Mouse (Mus musculus): ENCODE data around the gene Dnm2. TPM values are rescaled to one million over a fixed set of nuclear protein-coding genes. Genes with fewer than 3 reads are reported as not detected.

Gene Dnm2
- polyA plus RNA-seq, 1 experiment from 2014 or later, result 58.2 TPM

GRCm38 (mm10) chr9:21428178-21428577, 3.5 kb downstream of the Dnm2 start:
- H3K36me3 ChIP-seq (ENCODE audit: control insufficient read depth, insufficient read depth, low read length), result 0 out of 2 replicates have a peak, but pooled peaks cover 3% of the 10 kb centered on the region
- ATAC-seq (ENCODE audit: insufficient number of reproducible peaks, insufficient read depth, low FRiP score, low read depth), result no peak
- no peak overlapping the region for H3K4me2 ChIP-seq (ENCODE audit: low read length)
- peaks cover 10 to 32% of the 10 kb centered on the region in 2 experiments for H3K4me1 ChIP-seq (ENCODE audit: control insufficient read depth in 2 of 2, insufficient read depth in 2 of 2, low read length in 2 of 2)
- no peak overlapping the region for H3K4me3 ChIP-seq (ENCODE audit: control insufficient read depth in 1 of 2, insufficient read depth in 1 of 2, low read depth in 1 of 2, low read length in 2 of 2)
- 82% methylated on average over 6 of the region's 6 CpGs for WGBS
- H3K9ac ChIP-seq (ENCODE audit: low read length), result no peak overlapping the region
- no peaks in the 10 kb centered on the region for H3K9me3 ChIP-seq (ENCODE audit: control insufficient read depth, low read length)
- no peak overlapping the region for H3K27ac ChIP-seq (replicated peaks in 1 of 2; ENCODE audit: control insufficient read depth in 1 of 2, insufficient read depth in 1 of 2, low read depth in 2 of 2, low read length in 2 of 2)
- no peaks in the 10 kb centered on the region for H3K27me3 ChIP-seq (ENCODE audit: control insufficient read depth, insufficient read depth, low read length)

GRCm38 (mm10) chr9:21430724-21431123, 6.0 kb downstream of the Dnm2 start:
- 0 out of 2 replicates have a peak, but pooled peaks cover 3% of the 10 kb centered on the region for H3K36me3 ChIP-seq (ENCODE audit: control insufficient read depth, insufficient read depth, low read length)
- H3K9ac ChIP-seq (ENCODE audit: low read length), result no peak overlapping the region
- H3K4me1 ChIP-seq (ENCODE audit: control insufficient read depth in 2 of 2, insufficient read depth in 2 of 2, low read length in 2 of 2), result peaks cover 19 to 45% of the 10 kb centered on the region in 2 experiments
- H3K9me3 ChIP-seq (ENCODE audit: control insufficient read depth, low read length), result no peaks in the 10 kb centered on the region
- no peak for ATAC-seq (ENCODE audit: insufficient number of reproducible peaks, insufficient read depth, low FRiP score, low read depth)
- 82% methylated on average over 7 of the region's 7 CpGs for WGBS
- H3K4me2 ChIP-seq (ENCODE audit: low read length), result no peak overlapping the region
- no peaks in the 10 kb centered on the region for H3K27me3 ChIP-seq (ENCODE audit: control insufficient read depth, insufficient read depth, low read length)
- no peak overlapping the region for H3K27ac ChIP-seq (replicated peaks in 1 of 2; ENCODE audit: control insufficient read depth in 1 of 2, insufficient read depth in 1 of 2, low read depth in 2 of 2, low read length in 2 of 2)
- no peak overlapping the region for H3K4me3 ChIP-seq (ENCODE audit: control insufficient read depth in 1 of 2, insufficient read depth in 1 of 2, low read depth in 1 of 2, low read length in 2 of 2)

- H3K4me3 ChIP-seq (ENCODE audit: control insufficient read depth in 1 of 2, insufficient read depth in 1 of 2, low read depth in 1 of 2, low read length in 2 of 2), result no peak overlapping the region
- no peak for ATAC-seq (ENCODE audit: insufficient number of reproducible peaks, insufficient read depth, low FRiP score, low read depth)
- H3K9ac ChIP-seq (ENCODE audit: low read length), result no peak overlapping the region
Measured at GRCm38 (mm10) chr9:21432066-21432465, 7.4 kb downstream of the Dnm2 start.

GRCm38 (mm10) chr9:21433766-21434165, 9.1 kb downstream of the Dnm2 start:
- no peak overlapping the region for H3K4me3 ChIP-seq (ENCODE audit: control insufficient read depth in 1 of 2, insufficient read depth in 1 of 2, low read depth in 1 of 2, low read length in 2 of 2)
- peak overlapping the region in 1 of 2 experiments; percentile 33; a peak in 1 of 4 replicates for H3K27ac ChIP-seq (replicated peaks in 1 of 2; ENCODE audit: control insufficient read depth in 1 of 2, insufficient read depth in 1 of 2, low read depth in 2 of 2, low read length in 2 of 2)
- no peak overlapping the region for H3K4me2 ChIP-seq (ENCODE audit: low read length)
- no peaks in the 10 kb centered on the region for H3K9me3 ChIP-seq (ENCODE audit: control insufficient read depth, low read length)
- no peak overlapping the region for H3K9ac ChIP-seq (ENCODE audit: low read length)
- 70% methylated on average over 8 of the region's 8 CpGs for WGBS
- H3K36me3 ChIP-seq (ENCODE audit: control insufficient read depth, insufficient read depth, low read length), result 0 out of 2 replicates have a peak, but pooled peaks cover 3% of the 10 kb centered on the region
- ATAC-seq (ENCODE audit: insufficient number of reproducible peaks, insufficient read depth, low FRiP score, low read depth), result no peak
- H3K4me1 ChIP-seq (ENCODE audit: control insufficient read depth in 2 of 2, insufficient read depth in 2 of 2, low read length in 2 of 2), result peaks cover 28 to 56% of the 10 kb centered on the region in 2 experiments
- H3K27me3 ChIP-seq (ENCODE audit: control insufficient read depth, insufficient read depth, low read length), result no peaks in the 10 kb centered on the region

More at GRCm38 (mm10) chr9:21432066-21432465, 7.4 kb downstream of the Dnm2 start:
- H3K4me2 ChIP-seq (ENCODE audit: low read length), result no peak overlapping the region
- 0 out of 2 replicates have a peak, but pooled peaks cover 3% of the 10 kb centered on the region for H3K36me3 ChIP-seq (ENCODE audit: control insufficient read depth, insufficient read depth, low read length)
- H3K27ac ChIP-seq (replicated peaks in 1 of 2; ENCODE audit: control insufficient read depth in 1 of 2, insufficient read depth in 1 of 2, low read depth in 2 of 2, low read length in 2 of 2), result no peak overlapping the region
- 71% methylated on average over 7 of the region's 7 CpGs for WGBS
- no peaks in the 10 kb centered on the region for H3K27me3 ChIP-seq (ENCODE audit: control insufficient read depth, insufficient read depth, low read length)
- no peaks in the 10 kb centered on the region for H3K9me3 ChIP-seq (ENCODE audit: control insufficient read depth, low read length)
- peaks cover 21 to 49% of the 10 kb centered on the region in 2 experiments for H3K4me1 ChIP-seq (ENCODE audit: control insufficient read depth in 2 of 2, insufficient read depth in 2 of 2, low read length in 2 of 2)

- no peak for ATAC-seq (ENCODE audit: insufficient number of reproducible peaks, insufficient read depth, low FRiP score, low read depth)
- peaks cover 32 to 62% of the 10 kb centered on the region in 2 experiments for H3K4me1 ChIP-seq (ENCODE audit: control insufficient read depth in 2 of 2, insufficient read depth in 2 of 2, low read length in 2 of 2)
- H3K4me2 ChIP-seq (ENCODE audit: low read length), result no peak overlapping the region
- H3K9me3 ChIP-seq (ENCODE audit: control insufficient read depth, low read length), result no peaks in the 10 kb centered on the region
- no peak overlapping the region for H3K9ac ChIP-seq (ENCODE audit: low read length)
- no peak overlapping the region for H3K4me3 ChIP-seq (ENCODE audit: control insufficient read depth in 1 of 2, insufficient read depth in 1 of 2, low read depth in 1 of 2, low read length in 2 of 2)
- 0 out of 2 replicates have a peak, but pooled peaks cover 3% of the 10 kb centered on the region for H3K36me3 ChIP-seq (ENCODE audit: control insufficient read depth, insufficient read depth, low read length)
- no peaks in the 10 kb centered on the region for H3K27me3 ChIP-seq (ENCODE audit: control insufficient read depth, insufficient read depth, low read length)
- no peak overlapping the region for H3K27ac ChIP-seq (replicated peaks in 1 of 2; ENCODE audit: control insufficient read depth in 1 of 2, insufficient read depth in 1 of 2, low read depth in 2 of 2, low read length in 2 of 2)
- WGBS, result 79% methylated on average over 2 of the region's 2 CpGs
Measured at GRCm38 (mm10) chr9:21434410-21434809, 9.7 kb downstream of the Dnm2 start.

- Histone ChIP-seq H3K27me3 (ENCODE audit: control insufficient read depth, insufficient read depth, low read length) (no peaks in the 10 kb centered on the region), H3K4me1 (ENCODE audit: control insufficient read depth in 2 of 2, insufficient read depth in 2 of 2, low read length in 2 of 2) (peaks cover 34 to 59% of the 10 kb centered on the region in 2 experiments), H3K27ac (replicated peaks in 1 of 2; ENCODE audit: control insufficient read depth in 1 of 2, insufficient read depth in 1 of 2, low read depth in 2 of 2, low read length in 2 of 2) (peak overlapping the region; percentile 40 to 79; a peak in 3 of 4 replicates), H3K36me3 (ENCODE audit: control insufficient read depth, insufficient read depth, low read length) (no peaks in the 10 kb centered on the region), H3K4me3 (ENCODE audit: control insufficient read depth in 1 of 2, insufficient read depth in 1 of 2, low read depth in 1 of 2, low read length in 2 of 2) (no peak overlapping the region), H3K9me3 (ENCODE audit: control insufficient read depth, low read length) (no peaks in the 10 kb centered on the region), H3K9ac (ENCODE audit: low read length) (0 out of 2 replicates have a peak overlapping the region, but pooled peaks have one; percentile 30), H3K4me2 (ENCODE audit: low read length) (no peak overlapping the region)
- ATAC-seq (ENCODE audit: insufficient number of reproducible peaks, insufficient read depth, low FRiP score, low read depth), result no peak
- WGBS, result 76% methylated on average over 7 of the region's 7 CpGs
Measured at GRCm38 (mm10) chr9:21435777-21436635, 11.3 kb downstream of the Dnm2 start.

- Histone ChIP-seq H3K27me3 (ENCODE audit: control insufficient read depth, insufficient read depth, low read length) (no peaks in the 10 kb centered on the region), H3K9me3 (ENCODE audit: control insufficient read depth, low read length) (no peaks in the 10 kb centered on the region), H3K4me2 (ENCODE audit: low read length) (no peak overlapping the region), H3K27ac (replicated peaks in 1 of 2; ENCODE audit: control insufficient read depth in 1 of 2, insufficient read depth in 1 of 2, low read depth in 2 of 2, low read length in 2 of 2) (peak overlapping the region; percentile 50 to 53; a peak in 2 of 4 replicates), H3K9ac (ENCODE audit: low read length) (no peak overlapping the region), H3K36me3 (ENCODE audit: control insufficient read depth, insufficient read depth, low read length) (no peaks in the 10 kb centered on the region), H3K4me1 (ENCODE audit: control insufficient read depth in 2 of 2, insufficient read depth in 2 of 2, low read length in 2 of 2) (peaks cover 34 to 55% of the 10 kb centered on the region in 2 experiments), H3K4me3 (ENCODE audit: control insufficient read depth in 1 of 2, insufficient read depth in 1 of 2, low read depth in 1 of 2, low read length in 2 of 2) (no peak overlapping the region)
- ATAC-seq (ENCODE audit: insufficient number of reproducible peaks, insufficient read depth, low FRiP score, low read depth), result no peak
- 90% methylated on average over 6 of the region's 6 CpGs for WGBS
Measured at GRCm38 (mm10) chr9:21437577-21437976, 12.9 kb downstream of the Dnm2 start.
